Mouse (Mus musculus) heart, postnatal 0 days (tissue): ENCODE data around the gene Camta1.

Source experiments
- CTCF ChIP-seq: IDR thresholded peaks from 2 replicates; pipeline ENCODE4 v1.5.1; 2016; ENCODE audit warnings: antibody characterized with exemption, control low read depth, low read depth
- EP300 ChIP-seq: IDR thresholded peaks from 2 replicates; pipeline ENCODE4 v1.6.1; 2016; ENCODE audit warnings: antibody characterized with exemption, low read depth

DNA sequence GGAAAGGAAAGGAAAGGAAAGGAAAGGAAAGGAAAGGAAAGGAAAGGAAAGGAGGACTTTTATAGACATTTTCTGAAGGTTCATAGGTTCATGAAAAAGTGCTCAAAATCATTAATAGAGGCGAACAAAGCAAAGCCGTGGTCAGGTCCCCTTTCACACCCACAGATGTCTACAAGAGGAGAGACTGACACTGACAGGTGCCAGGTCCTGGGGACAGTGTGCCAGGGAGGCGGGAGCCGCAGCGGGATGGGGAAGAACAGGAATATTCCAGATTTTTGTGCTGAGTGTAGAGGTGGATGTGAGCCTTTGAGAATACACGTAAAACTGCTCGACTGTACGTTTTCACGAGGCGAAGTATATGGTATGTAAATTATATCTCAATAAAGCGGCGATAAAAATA is 33.2 kb upstream of the Camta1 start:
- no peak for TF ChIP-seq CTCF
- TF ChIP-seq EP300, result no peak
